Mouse (Mus musculus): Measurements from ENCODE around the gene Ugt1a10. TPM values are rescaled to one million over a fixed set of nuclear protein-coding genes. Genes with fewer than 3 reads are reported as not detected.
A peak's percentile ranks its signal among the peaks of the same experiment; 100 is the strongest.
"Not testable (repeated sequence)": the region's sequence is repeated elsewhere in the genome, so short reads cannot be mapped to it uniquely, and the experiment has no call there.

Ugt1a10 gene
- polyA plus RNA-seq, 1 experiment, result not detected

DNA sequence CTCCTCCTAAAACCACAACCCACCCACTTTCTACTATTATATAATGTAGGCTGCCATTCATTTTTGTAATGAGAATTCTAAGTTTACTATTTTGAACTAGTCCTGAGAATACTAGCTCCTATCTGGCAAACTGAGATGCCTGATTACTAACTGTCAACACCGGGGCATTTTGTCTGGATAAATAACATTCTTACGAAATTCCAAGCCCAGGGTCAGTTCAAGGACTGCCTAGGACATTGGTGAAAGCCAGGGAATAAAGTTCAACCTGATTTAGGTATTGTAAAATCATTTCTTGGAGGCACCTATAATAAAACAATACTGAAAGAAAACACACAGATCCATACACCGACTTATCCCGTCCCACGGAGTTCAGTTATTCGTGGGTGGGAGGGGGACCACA, 39.8 kb upstream of the Ugt1a10 start:
- WGBS, result 89% methylated on average over 6 of the region's 6 CpGs

DNA sequence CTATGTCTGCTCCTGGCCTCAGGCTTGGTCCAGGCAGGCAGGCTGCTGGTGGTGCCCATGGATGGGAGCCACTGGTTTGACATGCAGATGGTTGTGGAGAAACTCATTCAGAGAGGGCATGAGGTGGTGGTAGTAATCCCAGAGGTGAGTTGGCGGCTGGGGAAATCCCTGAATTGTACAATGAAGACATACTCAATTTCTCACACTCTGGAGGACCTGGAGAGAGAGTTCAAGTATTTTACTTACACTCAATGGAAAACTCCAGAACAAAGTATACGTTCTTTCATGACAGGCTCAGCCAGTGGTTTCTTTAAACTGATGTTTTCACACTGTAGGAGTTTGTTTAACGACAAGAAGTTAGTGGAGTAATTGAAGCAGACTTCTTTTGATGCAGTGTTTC, 29.9 kb upstream of the Ugt1a10 start:
- WGBS, result 58% methylated on average over 3 of the region's 3 CpGs
- H3K27ac ChIP-seq (ENCODE audit: insufficient read depth, low read length); H3K4me3 ChIP-seq (replicated peaks; ENCODE audit: insufficient read depth, low read depth, low read length); DNase-seq; H3K4me1 ChIP-seq (ENCODE audit: control insufficient read depth, insufficient read depth, low read length); H3K27me3 ChIP-seq (ENCODE audit: control insufficient read depth, insufficient read depth, low read length): not testable (repeated sequence)

More for the DNA sequence above, 39.8 kb upstream of the Ugt1a10 start:
- Histone ChIP-seq H3K4me1 (ENCODE audit: control insufficient read depth, insufficient read depth, low read length) (no peaks in the 10 kb centered on the region), H3K27me3 (ENCODE audit: control insufficient read depth, insufficient read depth, low read length) (no peaks in the 10 kb centered on the region), H3K4me3 (replicated peaks; ENCODE audit: insufficient read depth, low read depth, low read length) (no peak overlapping the region), H3K27ac (ENCODE audit: insufficient read depth, low read length) (no peak overlapping the region)
- TF ChIP-seq POLR2A (IDR thresholded peaks at IDR 0.05; ENCODE audit: borderline replicate concordance, insufficient read depth, low read length), result no peak
- no peak for TF ChIP-seq CTCF (IDR thresholded peaks at IDR 0.05; ENCODE audit: borderline replicate concordance, insufficient read depth, low read depth, low read length)
- DNase-seq, result no peak

DNA sequence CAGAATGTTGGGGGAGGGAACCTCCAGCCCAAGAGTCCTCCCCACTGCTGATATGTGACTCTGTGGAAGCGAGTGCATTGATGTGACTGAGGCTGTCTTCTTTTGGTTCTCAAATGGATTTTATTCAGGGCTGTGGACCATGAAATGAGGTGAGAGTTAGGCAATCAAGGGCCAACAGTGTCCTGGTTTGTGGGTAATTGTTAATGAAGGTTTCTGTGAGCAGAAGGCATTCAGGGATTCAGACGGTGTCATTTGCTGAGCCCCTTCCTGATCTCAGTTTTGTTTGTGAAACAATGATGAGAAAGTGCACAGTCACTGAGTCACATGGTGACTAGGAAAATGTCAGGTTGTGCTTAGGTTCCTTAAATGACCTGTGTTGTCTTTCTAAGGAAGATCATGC, 12.1 kb upstream of the Ugt1a10 start:
- 67% methylated on average over 1 of the region's 2 CpGs for WGBS

GRCm38 (mm10) chr1:88044832-88045437, 10.3 kb upstream of the Ugt1a10 start:
- H3K4me1 ChIP-seq (ENCODE audit: control insufficient read depth, insufficient read depth, low read length); H3K4me3 ChIP-seq (replicated peaks; ENCODE audit: insufficient read depth, low read depth, low read length); H3K27me3 ChIP-seq (ENCODE audit: control insufficient read depth, insufficient read depth, low read length); H3K27ac ChIP-seq (ENCODE audit: insufficient read depth, low read length): not testable (repeated sequence)
- peak; percentile 15 to 32 for DNase-seq
- WGBS, result 30% methylated on average over 4 of the region's 5 CpGs

More for the DNA sequence above, 12.1 kb upstream of the Ugt1a10 start:
- H3K4me3 ChIP-seq (replicated peaks; ENCODE audit: insufficient read depth, low read depth, low read length); H3K27me3 ChIP-seq (ENCODE audit: control insufficient read depth, insufficient read depth, low read length); DNase-seq; H3K4me1 ChIP-seq (ENCODE audit: control insufficient read depth, insufficient read depth, low read length); H3K27ac ChIP-seq (ENCODE audit: insufficient read depth, low read length): not testable (repeated sequence)

GRCm38 (mm10) chr1:88047408-88047807, 7.8 kb upstream of the Ugt1a10 start:
- not testable (repeated sequence) for H3K4me3 ChIP-seq (replicated peaks; ENCODE audit: insufficient read depth, low read depth, low read length); DNase-seq; H3K27ac ChIP-seq (ENCODE audit: insufficient read depth, low read length); H3K4me1 ChIP-seq (ENCODE audit: control insufficient read depth, insufficient read depth, low read length); H3K27me3 ChIP-seq (ENCODE audit: control insufficient read depth, insufficient read depth, low read length)
- 96% methylated on average over 2 of the region's 2 CpGs for WGBS

DNA sequence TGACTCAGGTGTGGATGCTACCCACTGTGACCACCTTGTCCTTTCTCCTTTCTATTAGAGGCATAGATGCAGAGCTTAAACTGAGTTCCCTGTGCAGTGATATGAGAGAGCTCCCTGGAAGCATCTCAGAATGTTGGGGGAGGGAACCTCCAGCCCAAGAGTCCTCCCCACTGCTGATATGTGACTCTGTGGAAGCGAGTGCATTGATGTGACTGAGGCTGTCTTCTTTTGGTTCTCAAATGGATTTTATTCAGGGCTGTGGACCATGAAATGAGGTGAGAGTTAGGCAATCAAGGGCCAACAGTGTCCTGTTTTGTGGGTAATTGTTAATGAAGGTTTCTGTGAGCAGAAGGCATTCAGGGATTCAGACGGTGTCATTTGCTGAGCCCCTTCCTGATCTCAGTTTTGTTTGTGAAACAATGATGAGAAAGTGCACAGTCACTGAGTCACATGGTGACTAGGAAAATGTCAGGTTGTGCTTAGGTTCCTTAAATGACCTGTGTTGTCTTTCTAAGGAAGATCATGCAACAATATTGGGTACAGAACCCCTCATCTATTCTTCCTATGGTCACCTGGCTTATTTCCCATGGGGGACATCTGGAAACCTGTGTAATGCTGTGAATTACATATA, 11.4 kb downstream of the Ugt1a10 start:
- H3K4me1 ChIP-seq (ENCODE audit: control insufficient read depth, insufficient read depth, low read length); H3K27me3 ChIP-seq (ENCODE audit: control insufficient read depth, insufficient read depth, low read length); H3K4me3 ChIP-seq (replicated peaks; ENCODE audit: insufficient read depth, low read depth, low read length); H3K27ac ChIP-seq (ENCODE audit: insufficient read depth, low read length); DNase-seq: not testable (repeated sequence)
- WGBS, result 24% methylated on average over 1 of the region's 2 CpGs

DNA sequence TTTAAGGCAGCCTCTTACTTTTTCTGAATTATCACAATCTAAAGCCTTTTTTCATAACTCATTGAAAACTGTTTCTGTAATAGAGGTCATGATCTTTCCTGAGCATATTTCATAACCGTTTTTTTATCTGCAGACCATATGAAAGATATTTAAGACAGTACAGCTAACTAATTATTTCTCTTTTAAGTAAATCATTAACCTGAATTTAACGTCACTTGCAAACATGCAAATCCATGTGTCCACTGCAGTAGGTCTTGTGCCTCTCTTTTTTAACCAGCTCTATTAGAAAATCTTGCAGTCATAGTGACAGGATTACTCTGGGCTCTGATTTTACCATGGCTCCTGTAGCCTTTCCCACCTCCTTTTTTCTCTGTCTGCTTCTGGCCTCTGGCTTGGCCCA, 15.3 kb downstream of the Ugt1a10 start, which contains the start of gene Ugt1a9:
TSS of gene Ugt1a9 (plus strand) at position 306 of the 400 bp plus-strand sequence.
- TF ChIP-seq CTCF (IDR thresholded peaks at IDR 0.05; ENCODE audit: borderline replicate concordance, insufficient read depth, low read depth, low read length), result no peak
- TF ChIP-seq POLR2A (IDR thresholded peaks at IDR 0.05; ENCODE audit: borderline replicate concordance, insufficient read depth, low read length), result no peak
- 86% methylated on average over 2 of the region's 2 CpGs for WGBS
- Histone ChIP-seq H3K4me1 (ENCODE audit: control insufficient read depth, insufficient read depth, low read length) (no peaks in the 10 kb centered on the region), H3K27ac (ENCODE audit: insufficient read depth, low read length) (no peak within 1 kb of the TSS), H3K27me3 (ENCODE audit: control insufficient read depth, insufficient read depth, low read length) (no peaks in the 10 kb centered on the region; the same call in 1 of the 2 replicates), H3K4me3 (replicated peaks; ENCODE audit: insufficient read depth, low read depth, low read length) (no peak within 1 kb of the TSS)
- no peak for DNase-seq

DNA sequence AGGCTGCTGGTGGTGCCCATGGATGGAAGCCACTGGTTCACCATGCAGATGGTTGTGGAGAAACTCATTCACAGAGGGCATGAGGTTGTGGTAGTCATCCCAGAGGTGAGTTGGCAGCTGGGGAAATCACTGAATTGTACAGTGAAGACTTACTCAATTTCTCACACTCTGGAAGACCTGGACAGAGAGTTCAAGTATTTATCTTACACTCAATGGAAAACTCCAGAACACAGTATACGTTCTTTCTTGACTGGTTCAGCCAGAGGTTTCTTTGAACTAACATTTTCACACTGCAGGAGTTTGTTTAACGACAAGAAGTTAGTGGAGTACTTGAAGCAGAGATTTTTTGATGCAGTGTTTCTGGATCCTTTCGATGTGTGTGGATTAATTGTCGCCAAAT, 15.7 kb downstream of the Ugt1a10 start:
- 86% methylated on average over 4 of the region's 4 CpGs for WGBS
- TF ChIP-seq POLR2A (IDR thresholded peaks at IDR 0.05; ENCODE audit: borderline replicate concordance, insufficient read depth, low read length) (no peak), CTCF (IDR thresholded peaks at IDR 0.05; ENCODE audit: borderline replicate concordance, insufficient read depth, low read depth, low read length) (no peak)
- H3K4me3 ChIP-seq (replicated peaks; ENCODE audit: insufficient read depth, low read depth, low read length), result no peak overlapping the region
- DNase-seq, result no peak
- H3K27me3 ChIP-seq (ENCODE audit: control insufficient read depth, insufficient read depth, low read length), result no peaks in the 10 kb centered on the region; the same call in 1 of the 2 replicates
- H3K27ac ChIP-seq (ENCODE audit: insufficient read depth, low read length), result no peak overlapping the region
- H3K4me1 ChIP-seq (ENCODE audit: control insufficient read depth, insufficient read depth, low read length), result no peaks in the 10 kb centered on the region

DNA sequence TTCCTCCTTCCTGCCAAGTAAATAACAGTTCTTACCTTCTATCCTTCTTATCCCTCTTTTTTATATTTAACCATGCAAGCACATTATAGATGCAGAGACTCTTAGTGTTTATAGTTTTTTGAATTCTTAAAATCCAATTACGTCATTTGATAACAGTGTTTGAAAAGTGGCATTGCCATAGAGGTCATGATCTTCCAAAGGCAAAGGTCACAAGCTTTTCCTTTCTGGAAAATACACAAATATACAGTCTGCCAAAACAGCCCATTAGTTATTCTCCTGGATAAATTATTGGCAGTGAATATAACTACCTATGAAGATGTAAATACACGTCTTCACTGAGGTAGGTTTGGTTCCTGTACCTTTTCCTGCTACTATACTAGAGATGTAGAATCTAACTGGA, 19.3 kb downstream of the Ugt1a10 start:
- no peaks in the 10 kb centered on the region for H3K27me3 ChIP-seq (ENCODE audit: control insufficient read depth, insufficient read depth, low read length)
- DNase-seq, result no peak
- WGBS, result 84% methylated on average over 2 of the region's 2 CpGs
- no peak overlapping the region for H3K4me3 ChIP-seq (replicated peaks; ENCODE audit: insufficient read depth, low read depth, low read length)
- no peak overlapping the region for H3K27ac ChIP-seq (ENCODE audit: insufficient read depth, low read length)
- TF ChIP-seq CTCF (IDR thresholded peaks at IDR 0.05; ENCODE audit: borderline replicate concordance, insufficient read depth, low read depth, low read length), result no peak
- TF ChIP-seq POLR2A (IDR thresholded peaks at IDR 0.05; ENCODE audit: borderline replicate concordance, insufficient read depth, low read length), result no peak
- no peaks in the 10 kb centered on the region for H3K4me1 ChIP-seq (ENCODE audit: control insufficient read depth, insufficient read depth, low read length)

Measured in cerebellum, adult 2 months (tissue).